Mouse (Mus musculus): ENCODE results near the gene Eif3b. TPM values are rescaled to one million over a fixed set of nuclear protein-coding genes. Genes with fewer than 3 reads are reported as not detected.
"Not testable (repeated sequence)": the region's sequence is repeated elsewhere in the genome, so short reads cannot be mapped to it uniquely, and the experiment has no call there.

Eif3b gene
- polyA plus RNA-seq, 1 experiment = 98.8 TPM

DNA sequence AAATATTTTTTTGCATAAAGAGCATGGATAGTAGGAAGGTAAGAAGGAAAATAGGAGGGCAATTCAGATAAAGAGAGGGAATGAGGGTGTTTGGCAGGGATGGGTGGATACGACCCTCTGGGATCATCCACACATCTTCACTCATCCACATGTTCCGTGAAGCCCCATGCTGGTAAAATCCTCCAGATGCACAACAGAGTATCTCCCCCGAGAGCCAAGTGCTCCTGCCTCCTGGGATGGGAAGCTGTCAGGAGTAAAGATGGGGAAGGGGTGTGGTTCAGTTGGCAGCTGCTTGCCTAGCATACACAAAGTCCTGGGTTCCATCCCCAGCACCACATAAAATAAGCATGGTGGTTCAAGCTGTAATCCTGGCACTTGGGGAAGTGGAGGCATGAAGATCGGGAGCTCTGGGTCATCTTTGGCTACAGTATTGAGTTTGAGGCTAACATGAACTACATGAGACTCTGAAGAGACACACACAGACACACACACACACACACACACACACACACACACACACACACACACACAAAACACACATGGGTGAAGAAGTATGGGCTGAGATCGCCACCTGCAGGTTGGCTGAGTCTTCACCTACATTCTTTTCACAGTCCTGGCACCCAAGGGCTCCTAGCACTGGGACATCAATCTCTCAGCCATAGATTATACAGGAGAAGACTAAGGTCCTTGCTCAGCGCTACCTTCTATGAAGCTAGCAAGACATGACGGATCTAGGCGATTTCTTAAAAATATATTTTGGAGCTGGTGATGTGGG is 22.8 kb upstream of the Eif3b start:
- no peak for DNase-seq (ENCODE audit: low spot score)

DNA sequence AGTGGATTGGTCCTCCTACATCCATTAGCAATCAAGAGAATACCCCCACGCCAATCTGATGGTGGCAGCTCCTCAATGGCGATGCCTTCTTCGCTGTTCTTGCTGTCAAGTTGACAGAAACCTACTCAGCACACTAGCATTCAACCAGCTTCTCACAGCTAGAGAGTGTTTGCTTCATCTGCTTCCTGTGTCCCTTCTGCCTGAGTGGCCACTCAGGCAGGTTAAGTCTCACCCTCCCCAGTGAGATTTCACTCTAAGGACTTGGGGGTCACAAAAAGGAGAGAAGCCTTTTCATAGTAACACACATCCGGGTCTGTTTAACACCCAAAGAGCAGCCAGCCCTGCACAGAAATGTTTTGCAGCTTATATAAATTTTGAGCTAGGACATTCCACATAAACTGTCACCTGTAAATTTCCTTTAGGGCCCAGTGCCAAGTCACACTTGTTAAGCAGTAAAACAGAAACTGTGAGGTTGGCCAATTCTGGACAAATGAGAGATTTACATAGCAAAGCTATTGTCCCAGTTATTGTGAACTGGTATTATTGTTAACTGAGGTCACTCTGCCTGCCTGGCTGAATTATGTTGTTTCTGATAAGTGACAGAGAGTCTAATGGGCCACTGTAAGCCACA is 16.4 kb upstream of the Eif3b start:
- no peak for DNase-seq (ENCODE audit: low spot score)

DNA sequence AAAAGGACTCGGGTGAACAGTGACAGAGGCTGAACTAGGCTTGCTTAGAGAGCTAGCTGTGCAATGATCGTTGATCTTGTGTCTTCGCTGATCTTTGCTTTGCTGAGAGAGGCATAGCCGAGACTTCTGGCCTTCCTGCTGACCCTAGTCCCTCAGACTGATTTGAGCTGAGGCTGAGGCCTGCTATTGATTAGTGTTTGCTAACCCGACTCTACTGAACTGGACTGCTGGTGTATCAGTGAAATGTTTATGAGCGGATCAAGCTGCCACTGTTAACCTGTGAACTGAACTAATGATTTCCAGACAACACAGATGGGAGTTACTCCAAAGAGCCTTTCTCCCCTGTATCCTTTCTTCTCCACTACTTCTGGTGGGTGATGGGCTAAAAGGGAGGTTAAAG is 14.0 kb upstream of the Eif3b start:
- DNase-seq (ENCODE audit: low spot score) = no peak

DNA sequence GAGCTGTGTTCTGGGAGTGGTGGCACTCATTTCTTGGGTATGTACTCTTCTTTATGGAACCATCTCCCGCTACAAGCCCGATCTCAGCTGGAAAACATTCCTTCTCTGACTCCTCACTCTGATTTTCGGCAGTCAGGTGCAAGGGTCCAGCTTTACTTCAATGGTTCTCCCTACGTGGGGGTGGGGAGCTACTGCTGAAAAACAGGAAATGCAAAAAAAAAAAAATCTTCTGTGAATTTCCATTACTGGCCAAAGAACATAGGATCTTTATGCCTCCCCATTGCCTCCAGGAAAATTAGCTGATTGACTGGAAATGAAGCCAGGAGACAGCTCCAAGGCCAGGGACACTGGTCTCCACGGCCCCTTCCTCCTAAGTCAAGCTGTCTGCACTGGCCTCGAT is 12.5 kb upstream of the Eif3b start:
- no peak for DNase-seq (ENCODE audit: low spot score)

DNA sequence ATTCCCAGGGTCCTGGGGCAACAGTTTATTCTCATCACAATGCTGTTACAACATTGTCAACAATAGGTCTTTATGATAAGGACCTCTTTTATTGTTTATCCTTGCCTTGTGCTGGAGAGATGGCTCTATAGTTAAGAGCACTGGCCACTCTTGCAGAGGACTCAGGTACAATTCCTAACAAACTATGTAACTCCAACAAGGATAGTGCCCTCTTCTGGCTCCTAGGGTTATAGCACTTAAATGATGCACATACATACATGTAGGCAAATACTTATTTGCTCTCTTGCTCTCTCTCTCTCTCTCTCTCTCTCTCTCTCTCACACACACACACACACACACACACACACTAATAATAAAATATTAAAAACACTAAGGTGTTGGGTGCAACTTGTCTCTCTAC is 10.3 kb upstream of the Eif3b start:
- no peak for DNase-seq (ENCODE audit: low spot score)

DNA sequence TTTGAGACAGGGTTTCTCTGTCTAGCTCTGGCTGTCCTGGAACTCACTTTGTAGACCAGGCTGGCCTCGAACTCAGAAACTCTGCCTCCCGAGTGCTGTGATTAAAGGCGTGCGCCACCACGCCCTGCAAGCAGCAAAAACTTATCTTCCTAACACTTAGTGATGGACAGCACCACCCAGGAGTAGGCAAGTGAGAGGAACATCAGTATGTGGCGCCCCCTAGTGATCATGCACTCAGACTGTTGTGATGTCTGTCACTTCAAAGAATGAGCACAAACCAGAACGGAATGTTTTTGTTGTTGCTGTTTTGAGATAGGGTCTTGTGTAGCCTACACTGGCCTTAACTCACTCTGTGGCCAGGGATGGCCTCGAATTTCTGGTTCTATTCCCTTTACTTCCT is 7.8 kb upstream of the Eif3b start:
- DNase-seq (ENCODE audit: low spot score) = peak; percentile 34

DNA sequence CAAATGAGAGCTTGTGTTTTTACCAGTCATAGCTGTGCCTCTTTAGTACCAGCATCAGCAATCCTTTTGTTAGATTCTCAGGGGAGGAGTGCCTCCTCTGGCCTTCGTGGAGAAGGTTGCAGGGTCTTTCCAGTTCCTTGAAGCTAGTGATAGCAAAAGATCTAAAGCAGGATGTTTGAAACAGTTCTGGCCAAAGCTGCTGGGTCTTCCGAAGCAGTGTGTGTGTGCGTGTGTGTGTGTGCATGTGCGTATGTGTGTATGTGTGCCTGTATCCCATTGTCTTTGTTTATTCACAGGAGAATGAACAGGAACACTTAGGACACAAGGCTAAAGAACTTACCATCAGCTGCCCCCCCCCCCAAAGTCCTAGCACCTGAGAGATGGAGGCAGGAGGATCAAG is 4.5 kb upstream of the Eif3b start:
- no peak for DNase-seq (ENCODE audit: low spot score)

DNA sequence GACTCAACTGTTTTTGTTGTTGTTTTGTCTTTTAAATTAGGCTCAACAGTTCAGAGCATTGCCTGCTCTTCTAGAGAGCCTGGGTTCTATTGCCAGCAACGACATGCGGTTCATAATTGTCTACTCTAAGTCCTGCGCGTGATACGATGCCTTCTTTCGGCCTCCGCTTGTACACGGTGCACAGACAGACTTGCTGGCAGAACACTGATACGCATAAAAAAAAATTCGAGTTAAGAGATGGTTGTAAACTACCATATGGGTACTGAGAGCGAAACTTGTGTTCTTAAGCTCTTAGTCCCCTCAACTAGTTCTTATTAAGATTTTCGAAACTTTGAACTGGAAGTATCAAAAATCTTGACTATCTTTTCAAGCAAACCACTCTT is 1.0 kb upstream of the Eif3b start:
- no peak for DNase-seq (ENCODE audit: low spot score)

DNA sequence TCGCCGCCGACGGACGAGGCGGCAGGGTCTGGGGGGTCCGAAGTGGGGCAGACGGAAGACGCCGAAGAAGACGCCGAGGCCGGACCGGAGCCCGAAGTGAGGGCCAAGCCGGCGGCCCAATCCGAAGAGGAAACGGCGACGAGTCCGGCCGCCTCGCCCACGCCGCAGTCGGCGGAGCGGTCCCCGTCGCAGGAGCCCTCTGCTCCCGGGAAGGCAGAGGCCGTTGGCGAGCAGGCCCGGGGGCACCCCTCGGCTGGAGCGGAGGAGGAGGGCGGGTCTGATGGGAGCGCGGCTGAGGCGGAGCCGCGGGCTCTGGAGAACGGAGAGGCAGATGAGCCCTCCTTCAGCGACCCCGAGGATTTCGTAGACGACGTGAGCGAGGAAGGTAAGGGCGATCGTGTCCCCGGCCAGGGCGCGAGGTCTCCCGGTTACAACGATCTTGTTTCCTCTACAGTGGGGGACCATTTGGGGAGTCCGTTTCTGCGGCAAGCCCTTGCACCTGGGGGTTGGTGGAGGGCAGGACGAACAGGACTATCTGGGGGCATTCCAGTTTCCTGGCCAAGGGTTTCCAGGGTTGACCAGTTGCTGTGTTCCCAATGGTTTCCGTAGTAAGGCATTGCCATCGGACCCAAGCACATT is 433 bp downstream of the Eif3b start:
- DNase-seq (ENCODE audit: low spot score) = no peak

DNA sequence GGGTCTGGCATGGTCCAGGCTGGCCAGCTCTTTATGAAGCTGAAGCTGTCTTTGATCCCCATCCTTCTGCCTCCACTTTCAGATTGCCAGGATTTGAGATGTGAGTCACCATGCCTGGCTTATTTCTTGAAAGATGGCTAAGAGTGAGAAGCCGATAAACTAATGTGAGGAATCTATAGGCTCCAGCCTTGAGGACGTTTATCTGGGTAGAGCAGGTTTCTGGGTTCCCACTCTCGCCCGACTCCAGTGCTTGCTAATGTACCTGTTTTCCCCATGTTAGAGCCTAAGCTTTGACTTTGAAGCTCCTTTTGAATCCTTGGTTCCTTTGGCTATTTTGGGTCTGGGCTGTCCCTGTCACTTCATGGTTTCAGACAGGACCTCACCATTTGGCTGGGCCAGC is 1.5 kb downstream of the Eif3b start:
- no peak for DNase-seq (ENCODE audit: low spot score)

DNA sequence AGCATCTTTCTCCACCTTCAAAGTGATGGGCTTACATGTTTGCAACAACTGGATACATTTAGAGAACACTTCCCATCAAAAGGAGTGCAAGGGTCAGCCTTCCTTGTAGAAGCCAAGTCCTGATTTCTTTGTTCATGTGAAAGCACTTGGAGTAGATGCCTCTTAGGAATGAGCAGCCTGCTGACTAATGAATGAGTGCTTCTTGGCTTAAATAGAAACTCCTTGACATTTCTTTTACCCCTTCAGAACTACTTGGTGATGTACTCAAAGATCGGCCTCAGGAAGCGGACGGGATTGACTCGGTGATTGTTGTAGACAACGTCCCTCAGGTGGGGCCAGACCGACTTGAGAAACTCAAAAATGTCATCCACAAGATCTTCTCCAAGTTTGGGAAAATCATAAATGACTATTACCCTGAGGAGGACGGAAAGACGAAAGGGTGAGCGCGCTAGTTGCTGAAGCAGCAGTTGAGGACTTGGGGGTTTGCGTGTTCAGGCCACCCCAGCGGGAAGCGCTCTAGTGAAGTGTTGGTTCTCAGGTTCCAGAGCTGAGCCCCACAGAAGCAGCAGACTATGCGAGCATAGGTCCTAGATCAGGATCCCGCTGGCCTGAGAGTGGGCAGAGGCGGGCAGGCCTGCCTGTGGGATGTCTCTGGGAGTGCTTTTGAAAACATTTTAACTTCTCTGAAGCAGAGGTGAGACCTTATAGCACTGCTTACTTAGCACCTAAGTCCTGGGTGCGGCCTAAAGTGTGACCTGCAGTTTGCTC is 6.1 kb downstream of the Eif3b start:
- no peak for DNase-seq (ENCODE audit: low spot score)

DNA sequence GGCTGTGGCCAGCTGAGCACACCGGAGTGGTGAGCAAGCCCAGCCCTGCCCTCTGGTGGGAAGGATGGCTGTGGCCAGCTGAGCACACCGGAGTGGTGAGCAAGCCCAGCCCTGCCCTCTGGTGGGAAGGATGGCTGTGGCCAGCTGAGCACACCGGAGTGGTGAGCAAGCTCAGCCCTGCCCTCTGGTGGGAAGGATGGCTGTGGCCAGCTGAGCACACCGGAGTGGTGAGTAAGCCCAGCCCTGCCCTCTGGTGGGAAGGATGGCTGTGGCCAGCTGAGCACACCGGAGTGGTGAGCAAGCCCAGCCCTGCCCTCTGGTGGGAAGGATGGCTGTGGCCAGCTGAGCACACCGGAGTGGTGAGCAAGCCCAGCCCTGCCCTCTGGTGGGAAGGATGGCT is 20.0 kb downstream of the Eif3b start:
- DNase-seq (ENCODE audit: low spot score) = not testable (repeated sequence)

DNA sequence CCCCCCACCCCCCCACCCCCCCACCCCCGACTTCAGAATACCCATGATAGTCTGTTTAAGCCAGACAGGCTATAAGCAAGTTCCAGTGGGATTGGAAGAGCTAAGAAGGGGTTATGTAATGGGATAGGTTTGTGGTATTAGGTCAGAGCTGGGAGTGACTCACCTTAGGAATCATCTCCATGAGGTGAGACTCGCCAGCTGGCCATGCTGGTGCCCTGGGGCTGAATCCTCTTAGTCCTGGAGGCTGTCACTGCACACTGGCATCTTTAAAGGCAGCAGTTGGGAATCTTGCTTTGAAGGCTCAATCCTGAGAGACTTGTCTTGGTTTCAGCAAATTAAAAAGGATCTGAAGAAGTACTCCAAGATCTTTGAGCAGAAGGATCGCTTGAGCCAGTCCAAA is 22.3 kb downstream of the Eif3b start:
- DNase-seq (ENCODE audit: low spot score) = no peak

DNA sequence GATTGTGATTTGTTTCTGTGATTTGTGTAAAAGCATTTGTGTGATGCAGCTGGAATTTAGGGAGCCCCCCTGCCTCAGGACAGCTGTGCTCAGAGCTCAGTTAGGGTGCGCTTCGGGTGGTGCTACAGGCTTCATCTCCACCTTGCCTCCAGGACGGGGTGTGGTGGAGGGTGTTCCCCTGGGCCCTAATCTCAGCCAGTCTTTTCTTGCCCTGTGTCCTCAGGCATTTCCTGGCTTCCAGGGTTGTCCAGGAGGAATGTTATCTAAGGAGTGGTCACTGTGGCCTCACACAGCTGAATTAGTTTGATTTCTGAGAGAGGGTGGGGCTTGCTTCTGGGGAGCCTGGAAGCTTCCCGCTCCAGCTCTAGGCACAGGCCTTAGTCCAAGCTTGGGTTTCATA is 24.9 kb downstream of the Eif3b start:
- no peak for DNase-seq (ENCODE audit: low spot score)

DNA sequence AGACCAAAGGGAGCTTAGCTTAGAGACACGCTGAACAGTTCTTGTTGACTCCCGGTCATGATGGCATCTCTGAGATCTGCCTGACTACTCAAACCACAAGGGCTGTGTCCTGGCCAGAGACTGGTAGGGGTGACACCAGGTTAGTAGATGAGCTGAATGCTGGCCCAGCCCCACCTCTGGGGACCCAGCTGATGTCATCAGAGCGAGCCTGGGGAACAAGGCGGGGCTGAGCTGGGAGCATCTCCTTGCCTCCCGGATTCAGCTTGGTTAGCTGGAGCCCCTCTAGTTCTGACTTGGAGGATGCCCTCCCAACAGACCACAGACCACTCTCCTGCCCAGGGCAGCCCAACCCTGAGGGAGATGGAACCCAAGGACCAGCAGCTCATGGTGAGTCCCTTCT is 26.2 kb downstream of the Eif3b start, which contains the start of gene Gm4869:
Gm4869 (plus strand) TSS at position 301 of the 400 bp plus-strand sequence.
- no peak for DNase-seq (ENCODE audit: low spot score)

DNA sequence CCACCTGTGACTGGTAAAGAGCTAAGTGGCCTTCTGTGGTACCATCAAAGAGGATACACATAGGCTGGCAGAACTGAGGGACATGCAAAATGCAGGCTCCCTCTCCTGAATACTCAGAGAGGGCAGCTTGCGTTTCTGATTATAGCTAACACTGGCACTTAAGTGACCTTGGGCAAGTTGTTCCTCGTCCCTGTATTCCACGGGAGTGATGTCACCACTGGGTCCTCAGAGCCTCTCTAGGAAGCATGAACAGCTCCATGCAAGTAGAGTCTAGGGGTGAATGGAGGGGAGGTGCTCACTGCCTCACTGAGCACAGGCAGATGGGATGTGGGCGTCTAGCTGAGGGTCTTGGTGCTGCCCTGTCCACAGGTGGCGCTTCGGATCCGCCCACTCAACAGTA is 26.9 kb downstream of the Eif3b start:
- no peak for DNase-seq (ENCODE audit: low spot score)

DNA sequence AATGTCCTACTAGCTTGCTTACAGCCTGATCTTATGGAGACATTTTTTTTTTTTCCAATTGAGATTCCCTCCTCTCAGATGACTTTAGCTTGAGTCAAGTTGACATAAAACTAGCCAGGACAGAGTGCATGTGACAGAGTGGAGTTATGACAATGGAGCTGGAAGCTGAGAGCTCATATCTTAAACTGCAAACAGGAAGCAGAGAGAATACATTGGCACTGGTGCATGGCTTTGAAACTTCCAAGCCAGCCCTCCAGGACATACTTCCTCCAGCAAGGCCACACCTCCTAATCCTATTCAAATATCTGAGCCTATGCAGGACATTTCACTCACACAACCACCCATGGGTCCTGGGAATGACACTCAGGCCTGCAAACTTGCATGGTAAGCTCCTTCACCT is 35.4 kb downstream of the Eif3b start:
- no peak for DNase-seq (ENCODE audit: low spot score)

DNA sequence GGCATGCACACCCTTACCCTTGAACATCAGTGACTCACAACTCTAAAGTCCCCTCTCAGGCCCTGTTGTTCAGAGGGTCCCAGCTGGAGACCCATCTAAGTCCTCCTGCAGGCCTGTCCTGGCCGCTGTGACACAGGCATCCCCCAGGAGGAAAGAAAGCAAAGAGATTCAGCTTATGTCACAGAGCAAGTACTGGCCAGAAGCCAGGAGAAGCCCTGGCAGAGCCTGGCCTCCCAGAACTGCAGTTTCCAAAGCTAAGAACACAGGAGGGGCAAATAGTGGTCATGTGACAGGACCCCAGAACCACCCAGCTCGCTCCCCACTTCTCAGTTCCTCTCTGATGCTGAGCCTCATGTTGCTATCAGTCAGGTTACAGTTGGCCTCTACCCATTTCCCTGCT is 36.3 kb downstream of the Eif3b start:
- no peak for DNase-seq (ENCODE audit: low spot score)

DNA sequence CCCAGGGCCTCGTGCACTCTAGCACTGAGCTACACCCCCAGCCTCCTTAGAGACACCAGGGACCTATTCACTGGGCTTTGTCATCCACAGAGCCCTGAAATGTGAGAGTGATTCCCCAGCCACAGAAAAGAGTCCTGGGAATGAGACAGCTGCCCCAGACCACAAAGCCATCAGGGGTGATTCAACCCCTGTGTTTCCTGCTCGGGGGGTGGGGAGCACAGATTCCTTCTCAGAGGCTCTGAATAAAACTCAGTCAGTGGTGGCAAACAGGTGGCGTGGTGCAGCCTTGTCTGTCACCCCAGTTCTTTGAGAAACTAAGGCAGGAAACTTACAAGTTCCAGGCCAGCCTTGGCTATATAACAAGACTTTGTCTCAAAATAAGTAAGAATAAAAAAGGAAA is 42.3 kb downstream of the Eif3b start:
- DNase-seq (ENCODE audit: low spot score) = no peak

DNA sequence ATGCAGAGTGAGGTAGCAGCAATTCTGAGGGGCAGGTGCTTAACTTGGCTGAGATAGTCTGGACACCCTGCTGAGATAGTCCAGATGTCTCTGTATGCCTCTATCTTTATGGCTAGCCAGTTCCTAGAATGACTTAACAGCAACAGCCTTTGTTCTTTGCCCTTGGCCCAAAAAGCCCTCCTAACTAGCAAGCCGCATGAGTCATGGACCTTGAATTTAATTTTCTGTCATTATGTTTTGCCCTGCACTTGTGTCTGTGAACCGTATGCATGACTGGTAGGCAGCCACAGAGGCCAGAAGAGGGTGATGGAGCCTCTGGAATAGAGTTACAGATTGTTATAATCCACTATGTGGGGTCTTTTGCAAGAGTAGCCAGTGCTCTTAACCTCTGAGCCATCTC is 44.0 kb downstream of the Eif3b start:
- not testable (repeated sequence) for DNase-seq (ENCODE audit: low spot score)

DNA sequence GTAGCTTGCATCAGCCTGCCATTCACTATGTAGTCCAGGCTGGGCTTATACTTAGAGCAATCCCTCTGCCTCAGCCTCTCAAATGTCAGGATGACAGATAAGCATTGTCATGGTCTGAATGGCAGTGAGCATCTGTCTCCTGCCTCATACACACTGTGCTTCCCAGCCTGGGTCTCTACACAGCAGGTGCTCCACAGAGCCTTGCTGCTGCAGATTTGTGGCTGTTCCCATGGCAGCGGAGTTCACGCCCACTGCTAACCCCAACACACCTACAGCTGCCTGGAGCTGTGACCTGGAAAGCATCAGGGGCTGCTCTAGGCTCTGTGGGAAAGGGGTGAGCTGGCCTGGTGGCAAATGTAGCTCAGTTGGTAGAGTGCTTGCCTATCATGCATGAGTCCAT is 45.8 kb downstream of the Eif3b start:
- DNase-seq (ENCODE audit: low spot score) = no peak

DNA sequence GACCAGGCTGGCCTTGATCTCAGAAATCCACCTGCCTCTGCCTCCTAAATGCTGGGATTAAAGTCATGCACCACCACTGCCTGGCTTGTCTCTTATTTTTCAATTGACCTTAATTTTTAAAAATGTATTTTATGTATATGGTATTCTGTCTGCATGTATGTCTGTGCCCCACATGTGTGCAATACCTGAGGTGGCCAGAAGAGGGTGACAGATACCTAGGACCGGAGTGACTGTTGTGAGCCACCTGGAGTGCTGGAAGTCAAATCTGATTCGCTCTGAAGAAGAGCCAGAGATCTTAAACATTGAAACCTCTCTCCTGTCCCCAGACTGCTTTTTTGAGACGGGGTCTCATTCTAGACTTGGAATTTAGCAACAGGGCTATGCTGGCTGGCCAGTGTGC is 53.2 kb downstream of the Eif3b start:
- DNase-seq (ENCODE audit: low spot score) = no peak

DNA sequence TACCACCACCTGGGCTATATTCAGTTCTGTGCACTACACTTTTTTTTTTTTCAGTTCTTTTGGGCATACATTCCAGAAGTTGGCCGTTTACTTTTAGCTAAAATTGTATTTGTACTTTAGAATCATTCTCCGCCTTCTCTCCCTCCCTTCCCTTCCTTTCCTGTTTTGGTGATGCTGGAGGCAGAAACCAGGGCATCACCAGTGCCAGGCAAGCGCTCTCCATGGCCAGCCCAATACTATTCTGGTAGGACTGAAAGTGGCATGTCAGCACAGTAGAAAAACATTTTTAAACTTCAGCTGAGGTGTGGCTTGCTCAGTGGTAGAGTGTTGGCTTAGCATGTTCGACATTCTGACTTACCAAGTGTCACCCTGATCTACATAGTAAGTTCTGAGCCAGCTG is 62.3 kb downstream of the Eif3b start:
- no peak for DNase-seq (ENCODE audit: low spot score)

Data from urinary bladder, adult 2 months (tissue).